Mouse (Mus musculus) CD4-positive, CD25-positive, alpha-beta regulatory T cell, adult 4 months (primary cell): ENCODE measurements around the gene Tcl1b1. TPM values are rescaled to one million over a fixed set of nuclear protein-coding genes. Genes with fewer than 3 reads are reported as not detected.
"Not testable (repeated sequence)": the region's sequence is repeated elsewhere in the genome, so short reads cannot be mapped to it uniquely, and the experiment has no call there.

ENCODE experiments used
- ATAC-seq: one replicate; pipeline ENCODE4 v1.8.0; 2017
- polyA plus RNA-seq, 2 experiments: library from polyadenylated mRNA; unstranded; fragments of 100-300 nt; shearing (Covaris generic); gene quantifications; one replicate each; pipeline ENCODE4 v1.2.1; 2017

Gene Tcl1b1
- not detected for polyA plus RNA-seq

DNA sequence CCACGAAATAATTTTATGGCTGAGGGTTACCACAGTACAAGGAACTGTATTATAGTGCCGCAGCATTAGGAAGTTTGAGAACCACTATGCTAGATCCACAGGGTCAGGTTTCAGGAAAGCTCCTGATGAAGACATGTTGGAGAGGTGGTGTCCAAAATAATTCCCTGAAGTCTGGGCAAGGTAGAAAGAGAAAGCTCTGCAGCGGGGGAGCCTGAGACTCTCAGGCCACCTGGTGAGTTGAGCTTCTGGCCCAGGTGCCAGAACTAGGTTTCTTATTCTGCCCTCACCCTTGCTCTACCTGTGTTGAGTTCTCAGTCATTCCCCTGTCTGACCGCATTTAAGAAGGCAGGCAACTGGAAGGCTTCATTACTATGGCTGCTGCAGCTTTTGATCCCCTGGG lies at the start of gene Tcl1b1:
Tcl1b1 (plus strand) TSS at position 301 of the 400 bp plus-strand sequence.
- no peak for ATAC-seq

DNA sequence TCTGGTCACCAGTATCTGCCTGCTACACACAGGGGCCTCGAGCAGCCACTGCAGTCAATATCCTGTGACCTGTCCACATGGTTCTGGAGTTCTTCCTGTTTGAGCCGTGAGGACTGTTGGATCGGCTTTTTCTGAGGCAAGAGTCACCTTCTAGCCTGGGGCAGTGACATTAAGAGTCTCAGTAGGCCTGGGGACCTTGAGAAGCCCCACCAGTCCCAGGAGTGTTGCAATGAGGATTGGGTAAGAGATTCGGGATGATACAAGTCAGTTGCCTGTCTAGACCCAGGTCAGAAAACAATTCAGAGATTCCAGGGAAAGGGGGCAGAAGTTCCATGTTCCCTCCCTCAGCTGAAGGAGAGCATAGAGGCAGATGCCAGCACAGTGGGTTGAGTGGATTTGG lies 49.7 kb upstream of the Tcl1b1 start:
- no peak for ATAC-seq

DNA sequence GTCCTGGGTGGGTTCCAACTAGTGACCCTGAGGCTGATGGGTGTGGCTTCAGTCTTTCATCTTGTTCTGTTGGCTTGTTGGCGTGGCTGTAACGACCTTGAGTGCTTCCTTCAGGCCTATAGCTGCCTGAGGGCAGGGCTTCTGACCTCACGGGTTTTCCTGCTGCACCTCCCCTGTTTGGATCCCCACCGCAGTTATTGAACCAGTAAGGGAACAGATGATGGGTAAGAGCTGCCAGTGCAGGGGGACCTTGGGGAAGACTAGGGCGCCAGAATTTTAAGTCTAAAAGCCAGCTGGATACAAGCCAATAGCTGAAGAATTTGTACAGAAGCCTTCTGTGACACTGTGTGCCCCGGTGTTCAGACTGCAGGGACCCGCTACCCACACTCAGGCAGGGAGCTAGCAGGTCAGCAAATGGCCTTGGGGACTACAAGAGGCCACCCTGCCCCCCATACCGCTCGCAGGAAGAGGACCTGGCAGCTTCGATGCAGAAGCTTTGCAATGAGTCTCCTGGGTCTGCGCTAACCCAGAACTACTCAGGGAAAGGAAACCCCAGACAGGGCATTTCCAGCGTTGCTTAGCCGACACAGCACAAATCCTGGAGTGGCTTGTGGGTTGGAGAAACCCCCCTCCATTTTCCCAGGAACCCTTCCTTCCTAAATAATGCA lies 47.0 kb upstream of the Tcl1b1 start:
- no peak for ATAC-seq

DNA sequence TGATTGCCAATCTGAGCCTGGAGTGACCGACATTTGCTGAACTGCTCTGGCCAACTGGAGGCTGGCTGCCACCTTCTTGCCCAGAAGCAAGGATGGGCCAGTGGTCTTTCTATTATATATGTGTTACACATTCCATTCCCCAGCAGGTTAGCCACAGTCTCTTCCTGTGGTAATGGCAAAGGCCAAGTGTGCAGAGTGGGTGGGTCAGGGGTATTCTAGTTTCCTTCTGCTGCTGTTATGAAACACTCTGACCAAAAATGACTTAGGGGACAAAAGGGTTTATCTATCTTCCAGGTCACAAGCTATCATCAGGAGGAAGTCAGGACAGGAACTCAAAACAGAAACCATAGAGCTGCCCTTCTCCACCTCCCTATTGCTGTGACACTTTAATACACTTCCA lies 42.8 kb upstream of the Tcl1b1 start:
- no peak for ATAC-seq

DNA sequence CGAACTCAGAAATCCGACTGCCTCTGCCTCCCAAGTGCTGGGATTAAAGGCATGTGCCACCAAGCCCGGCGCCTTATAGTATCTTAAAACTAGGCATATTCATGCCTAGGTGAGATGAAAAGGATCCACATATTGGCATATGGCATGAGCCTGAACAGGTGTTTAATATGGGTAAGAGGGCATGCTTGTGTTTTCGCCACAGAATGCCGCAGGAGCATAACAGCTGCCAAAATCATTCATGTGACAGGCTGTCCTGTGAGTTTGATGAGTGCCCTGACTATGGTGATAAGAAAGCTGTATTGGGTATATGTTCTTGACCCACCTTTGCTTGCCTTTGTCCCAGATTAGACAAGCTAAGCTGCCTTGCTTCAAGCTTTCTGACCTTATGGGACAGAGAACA lies 34.1 kb upstream of the Tcl1b1 start:
- no peak for ATAC-seq

DNA sequence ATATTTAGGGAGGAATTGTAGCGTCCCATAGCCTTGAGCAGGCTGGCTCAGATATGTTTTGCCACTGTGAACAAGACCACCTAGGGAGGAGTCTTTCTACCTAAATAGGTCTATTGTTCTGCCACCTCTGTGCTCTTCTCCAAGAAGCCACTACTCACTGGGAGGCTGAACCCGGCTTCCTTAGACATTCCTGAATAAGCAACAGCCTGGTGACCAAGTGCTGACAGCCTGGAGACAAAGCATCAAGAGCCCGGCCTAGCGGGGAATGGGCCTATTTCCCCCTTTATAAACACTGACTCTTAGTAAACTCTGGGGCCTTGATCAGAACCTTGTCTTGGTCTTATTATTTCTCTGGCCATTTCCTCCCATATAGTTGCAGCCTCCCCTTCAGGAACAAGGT lies 33.0 kb upstream of the Tcl1b1 start:
- ATAC-seq, result no peak

DNA sequence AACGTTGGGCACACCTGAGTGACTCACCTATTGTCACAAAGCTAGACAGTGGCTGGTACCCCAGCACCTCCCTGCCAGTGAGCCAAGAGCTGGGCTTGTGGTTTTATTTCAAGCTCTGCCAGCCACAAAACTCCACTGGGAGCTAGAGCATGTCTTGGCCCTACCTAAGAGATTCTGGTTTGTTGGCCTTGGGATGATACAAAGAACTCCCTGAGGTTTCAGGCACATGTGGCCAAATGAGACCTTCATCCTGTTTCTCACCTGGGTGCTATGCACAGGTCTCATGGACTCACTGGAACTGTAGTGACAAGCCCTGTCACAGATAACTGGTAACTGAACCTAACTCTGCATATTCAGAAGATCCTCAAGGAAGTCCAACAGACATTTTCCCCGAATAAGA lies 31.9 kb upstream of the Tcl1b1 start:
- ATAC-seq, result no peak

DNA sequence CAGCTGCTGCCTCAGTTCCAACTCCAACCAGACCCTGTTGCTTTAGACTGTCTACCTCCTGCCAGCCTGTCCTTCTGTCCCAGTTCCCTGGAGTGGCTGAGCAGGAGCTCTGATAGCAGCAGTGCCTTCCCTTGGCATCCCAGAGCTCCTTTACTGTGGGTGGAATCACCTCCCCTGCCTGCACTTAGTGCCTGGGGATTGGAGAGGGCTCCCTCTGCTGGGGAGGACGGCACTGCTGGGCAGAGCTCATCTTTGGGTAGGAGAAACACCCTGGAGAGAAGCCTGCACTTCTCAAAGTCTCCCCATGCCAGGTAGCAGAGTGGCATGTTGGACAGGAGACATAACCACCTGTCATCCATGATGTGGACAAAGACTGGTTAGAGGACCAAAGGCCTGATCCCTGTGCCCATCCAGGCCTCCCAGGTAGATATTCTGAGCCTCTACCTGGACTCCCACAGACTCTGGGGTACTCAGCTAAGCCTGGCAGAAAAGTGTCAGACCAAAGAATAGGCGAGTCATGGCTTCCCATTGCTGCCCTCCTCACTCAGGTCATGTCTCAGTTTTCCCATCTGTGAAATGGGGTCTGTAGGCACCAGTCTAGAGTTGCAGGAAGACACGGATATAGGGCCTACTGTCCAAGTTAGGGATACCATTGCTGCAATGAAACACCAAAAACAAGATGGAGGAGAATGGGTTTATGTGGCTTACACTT lies 29.8 kb upstream of the Tcl1b1 start:
- not testable (repeated sequence) for ATAC-seq

DNA sequence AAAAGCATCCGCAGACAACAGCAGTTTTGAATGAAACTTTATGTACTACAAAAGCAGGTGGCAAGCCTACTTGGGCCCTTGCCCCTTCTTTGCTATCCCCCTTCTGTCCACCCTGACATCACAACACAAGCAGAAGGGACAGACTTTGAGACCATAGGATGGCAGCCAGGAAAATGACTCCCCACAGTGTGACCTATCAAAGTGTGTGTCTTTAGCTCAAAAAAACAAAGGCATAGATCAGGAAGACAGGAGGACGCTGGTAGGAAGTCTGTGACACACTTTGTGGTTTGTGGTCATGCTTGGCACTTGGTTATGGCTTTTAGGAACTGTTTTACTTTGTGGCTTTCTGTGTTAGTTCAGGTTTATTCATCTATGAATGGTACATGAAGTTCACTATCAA lies 25.3 kb upstream of the Tcl1b1 start:
- ATAC-seq, result not testable (repeated sequence)

DNA sequence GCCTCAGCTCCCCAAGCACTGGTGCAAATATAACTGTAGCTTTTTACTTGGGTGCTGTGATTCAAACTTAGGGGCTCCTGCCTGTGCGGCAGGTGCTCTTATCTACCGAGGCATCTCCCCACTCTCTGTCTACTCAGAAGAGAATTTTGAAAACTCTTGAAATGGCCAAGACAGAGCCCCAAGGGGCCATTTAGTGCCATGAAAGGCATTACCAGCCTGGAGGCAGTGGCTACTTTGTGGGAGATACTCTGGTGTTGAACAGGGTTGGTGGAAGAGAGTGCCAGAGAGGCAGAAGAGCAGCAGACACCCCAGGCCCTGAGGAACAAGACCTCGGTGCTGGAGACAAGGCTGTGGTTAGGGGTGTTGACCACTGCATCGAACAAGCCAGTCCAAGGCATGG lies 24.7 kb upstream of the Tcl1b1 start:
- not testable (repeated sequence) for ATAC-seq

DNA sequence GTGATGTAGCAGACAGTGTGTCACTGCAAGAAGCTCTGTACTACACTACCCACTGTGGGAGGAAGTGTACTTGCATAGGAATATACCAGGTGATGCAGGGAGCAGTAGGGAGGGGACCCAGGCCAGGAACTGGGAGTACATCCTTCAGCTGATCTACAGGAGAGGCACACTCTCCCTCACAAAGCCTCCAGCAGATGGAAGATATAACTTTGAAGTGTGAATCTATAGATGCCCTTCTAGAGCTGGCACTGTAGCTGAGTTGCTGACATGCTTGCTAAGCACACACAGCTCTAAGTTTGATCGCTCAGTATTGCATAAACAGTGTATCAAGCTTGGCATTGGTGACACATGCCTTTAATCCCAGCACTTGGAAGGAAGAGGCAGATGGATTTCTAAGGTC lies 21.8 kb upstream of the Tcl1b1 start:
- not testable (repeated sequence) for ATAC-seq

DNA sequence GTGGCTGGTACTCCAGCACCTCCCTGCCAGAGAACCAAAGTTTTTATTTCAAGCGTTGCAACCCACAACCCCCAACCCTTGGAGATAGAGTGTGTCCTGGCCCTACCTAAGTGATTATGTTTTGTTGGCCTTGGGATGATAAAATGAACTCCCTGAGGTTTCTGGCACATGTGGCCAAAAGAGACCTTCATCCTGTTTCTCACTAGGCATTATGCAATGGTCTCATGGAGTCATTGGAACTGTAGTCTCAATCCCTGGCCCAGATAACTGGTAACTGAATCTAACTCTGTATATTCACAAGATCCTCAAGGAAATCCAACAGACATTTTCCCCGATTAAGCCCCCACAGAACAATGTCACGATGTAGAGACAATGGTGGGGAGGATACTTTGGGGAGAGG lies 16.4 kb upstream of the Tcl1b1 start:
- ATAC-seq, result no peak

DNA sequence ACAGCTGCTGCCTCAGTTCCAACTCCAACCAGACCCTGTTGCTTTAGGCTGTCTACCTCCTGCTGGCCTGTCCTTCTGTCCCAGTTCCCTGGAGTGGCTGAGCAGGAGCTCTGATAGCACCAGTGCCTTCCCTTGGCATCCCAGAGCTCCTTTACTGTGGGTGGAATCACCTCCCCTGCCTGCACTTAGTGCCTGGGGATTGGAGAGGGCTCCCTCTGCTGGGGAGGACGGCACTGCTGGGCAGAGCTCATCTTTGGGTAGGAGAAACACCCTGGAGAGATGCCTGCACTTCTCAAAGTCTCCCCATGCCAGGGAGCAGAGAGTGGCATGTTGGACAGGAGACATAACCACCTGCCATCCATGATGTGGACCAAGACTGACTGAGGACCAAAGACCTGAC lies 14.6 kb upstream of the Tcl1b1 start:
- ATAC-seq, result not testable (repeated sequence)

DNA sequence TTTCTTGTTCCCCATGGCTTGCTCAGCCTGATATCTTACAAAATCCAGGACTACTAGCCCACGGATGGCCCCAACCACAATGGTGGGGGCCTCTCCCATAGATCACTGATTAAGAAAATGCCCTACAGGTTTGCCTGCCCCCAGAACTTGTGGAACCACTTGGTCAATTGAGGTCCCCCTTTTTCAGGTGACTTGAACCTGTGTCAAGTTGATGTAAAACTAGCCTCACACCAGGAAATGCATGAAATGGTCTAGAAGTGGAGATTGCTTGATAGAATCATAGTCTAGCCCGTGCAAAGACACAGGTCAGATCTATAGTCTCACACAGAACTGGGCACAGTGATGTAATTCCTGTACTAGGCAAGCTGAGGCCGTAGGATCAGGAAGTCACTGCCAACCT lies 13.8 kb upstream of the Tcl1b1 start, which contains the start of gene Tcl1b2:
Tcl1b2 (plus strand) TSS at position 301 of the 400 bp plus-strand sequence.
- no peak for ATAC-seq

DNA sequence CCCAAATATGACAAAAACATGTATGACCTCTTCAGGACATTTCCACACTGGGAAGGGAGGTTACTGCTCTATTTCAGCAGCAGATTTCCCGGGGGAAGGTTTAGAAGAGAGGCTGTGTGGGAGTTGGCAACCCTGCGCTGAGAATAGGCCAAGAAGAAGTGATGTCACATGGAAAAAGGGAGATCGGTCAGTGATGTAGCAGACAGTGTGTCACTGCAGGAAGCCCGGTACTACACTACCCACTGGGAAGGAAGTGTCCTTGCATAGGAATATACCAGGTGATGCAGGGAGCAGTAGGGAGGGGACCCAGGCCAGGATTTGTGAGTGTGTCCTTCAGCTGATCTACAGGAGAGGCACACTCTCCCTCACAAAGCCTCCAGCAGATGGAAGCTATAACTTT lies 4.2 kb upstream of the Tcl1b1 start:
- not testable (repeated sequence) for ATAC-seq

DNA sequence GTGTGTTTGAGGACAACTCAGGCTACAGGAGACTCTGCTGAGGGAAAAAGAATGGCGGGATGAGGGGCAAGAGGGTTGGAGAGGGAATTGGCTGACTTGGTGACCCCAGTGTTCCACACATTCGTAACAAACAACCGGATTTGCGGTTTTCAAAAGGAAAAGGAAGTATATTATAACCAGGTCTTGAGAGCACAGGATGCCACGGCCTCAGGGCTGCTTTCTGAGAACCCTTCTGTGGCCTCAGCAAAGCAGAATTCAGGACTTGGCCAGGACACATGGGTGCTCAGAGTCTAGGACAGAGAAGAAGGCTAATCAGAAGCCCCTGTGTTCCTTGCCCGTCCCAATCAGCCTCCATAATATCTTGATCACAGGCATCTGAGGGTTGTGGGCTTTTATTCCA lies 648 bp upstream of the Tcl1b1 start:
- ATAC-seq, result no peak

DNA sequence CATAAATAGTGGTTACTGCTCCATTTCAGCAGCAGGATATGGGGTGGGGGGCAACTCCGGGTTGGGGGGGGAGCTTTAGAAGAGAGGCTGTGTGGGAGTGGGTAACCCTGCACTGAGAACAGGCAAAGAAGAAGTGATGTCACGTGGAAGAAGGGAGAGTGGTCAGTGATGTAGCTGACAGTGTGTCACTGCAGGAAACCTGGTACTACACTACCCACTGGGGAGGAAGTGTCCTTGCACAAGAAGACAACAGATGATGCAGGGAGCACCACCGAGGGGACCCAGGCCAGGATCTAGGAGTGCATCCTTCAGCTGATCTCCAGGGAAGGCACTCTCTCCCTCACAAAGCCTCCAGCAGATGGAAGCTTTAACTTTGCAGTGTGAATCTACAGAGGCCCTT lies 7.2 kb downstream of the Tcl1b1 start:
- no peak for ATAC-seq

DNA sequence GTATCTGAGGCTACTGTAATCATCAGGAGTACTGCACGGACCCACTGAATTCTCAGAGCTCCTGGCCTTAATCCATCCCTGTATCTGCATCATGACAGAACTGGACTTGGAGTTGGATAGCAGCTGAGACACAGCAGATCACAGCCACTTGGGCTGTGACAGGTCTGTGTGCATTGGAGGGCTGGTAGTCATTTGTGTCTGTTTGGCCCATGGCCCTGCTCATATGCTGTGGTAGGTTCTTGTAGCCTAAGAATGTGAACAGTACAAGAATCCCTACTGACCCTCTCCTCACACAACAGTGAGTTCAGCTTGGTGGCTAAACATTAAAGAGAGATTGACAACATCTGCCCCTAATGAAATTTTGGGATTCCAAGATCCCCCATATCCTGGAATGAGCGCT lies 13.9 kb downstream of the Tcl1b1 start:
- ATAC-seq, result no peak

DNA sequence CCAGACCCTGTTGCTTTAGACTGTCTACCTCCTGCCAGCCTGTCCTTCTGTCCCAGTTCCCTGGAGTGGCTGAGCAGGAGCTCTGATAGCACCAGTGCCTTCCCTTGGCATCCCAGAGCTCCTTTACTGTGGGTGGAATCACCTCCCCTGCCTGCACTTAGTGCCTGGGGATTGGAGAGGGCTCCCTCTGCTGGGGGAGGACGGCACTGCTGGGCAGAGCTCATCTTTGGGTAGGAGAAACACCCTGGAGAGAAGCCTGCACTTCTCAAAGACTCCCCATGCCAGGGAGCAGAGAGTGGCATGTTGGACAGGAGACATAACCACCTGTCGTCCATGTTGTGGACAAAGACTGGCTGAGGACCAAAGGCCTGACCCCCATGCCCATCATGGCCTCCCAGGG lies 14.8 kb downstream of the Tcl1b1 start:
- not testable (repeated sequence) for ATAC-seq

DNA sequence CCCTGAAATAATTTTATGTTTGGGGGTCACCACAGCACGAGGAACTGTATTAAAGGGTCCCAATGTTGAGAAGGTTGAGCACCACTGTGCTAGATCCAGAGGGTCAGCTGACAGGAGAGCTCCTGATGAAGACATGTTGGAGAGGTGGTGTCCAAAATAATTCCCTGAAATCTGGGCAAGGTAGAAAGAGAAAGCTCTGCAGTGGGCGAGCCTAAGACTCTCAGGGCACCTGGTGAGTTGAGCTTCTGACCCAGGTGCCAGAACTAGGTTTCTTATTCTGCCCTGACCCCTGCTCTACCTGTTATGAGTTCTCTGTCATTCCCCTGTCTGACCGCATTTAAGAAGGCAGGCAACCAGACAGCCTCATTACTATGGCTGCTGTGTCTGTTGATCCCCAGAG lies 16.6 kb downstream of the Tcl1b1 start, which contains the start of gene Tcl1b5:
Tcl1b5 (plus strand) TSS at position 301 of the 400 bp plus-strand sequence.
- ATAC-seq, result not testable (repeated sequence)

DNA sequence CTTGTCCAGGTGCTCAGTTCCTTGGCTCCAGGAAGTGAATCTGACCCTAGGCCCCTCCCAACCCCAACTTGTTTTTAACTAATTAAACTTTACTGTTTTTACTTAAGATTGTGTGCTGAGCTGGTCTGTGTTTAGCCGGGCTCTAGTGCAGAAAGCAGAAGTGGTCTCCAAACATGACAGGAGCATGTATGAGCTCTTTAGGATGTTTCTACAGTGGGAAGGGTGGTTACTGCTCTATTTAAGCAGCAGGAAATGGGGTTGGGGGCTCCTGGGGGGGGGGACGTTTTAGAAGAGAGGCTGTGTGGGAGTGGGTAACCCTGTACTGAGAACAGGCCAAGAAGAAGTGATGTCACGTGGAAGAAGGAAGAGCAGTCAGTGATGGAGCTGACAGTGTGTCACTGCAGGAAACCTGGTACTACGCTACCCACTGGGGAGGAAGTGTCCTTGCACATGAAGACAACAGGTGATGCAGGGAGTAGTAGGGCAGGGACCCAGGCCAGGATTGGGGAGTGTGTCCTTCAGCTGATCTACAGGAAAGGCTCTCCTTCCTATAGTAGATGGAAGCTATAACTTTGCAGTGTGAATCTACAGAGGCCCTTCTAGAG lies 21.7 kb downstream of the Tcl1b1 start:
- not testable (repeated sequence) for ATAC-seq

DNA sequence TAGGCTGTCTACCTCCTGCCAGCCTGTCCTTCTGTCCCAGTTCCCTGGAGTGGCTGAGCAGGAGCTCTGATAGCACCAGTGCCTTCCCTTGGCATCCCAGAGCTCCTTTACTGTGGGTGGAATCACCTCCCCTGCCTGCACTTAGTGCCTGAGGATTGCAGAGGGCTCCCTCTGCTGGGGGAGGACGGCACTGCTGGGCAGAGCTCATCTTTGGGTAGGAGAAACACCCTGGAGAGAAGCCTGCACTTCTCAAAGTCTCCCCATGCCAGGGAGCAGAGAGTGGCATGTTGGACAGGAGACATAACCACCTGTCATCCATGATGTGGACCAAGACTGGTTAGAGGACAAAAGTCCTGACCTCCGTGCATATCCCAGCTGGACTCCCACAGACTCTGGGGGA lies 29.5 kb downstream of the Tcl1b1 start:
- not testable (repeated sequence) for ATAC-seq

DNA sequence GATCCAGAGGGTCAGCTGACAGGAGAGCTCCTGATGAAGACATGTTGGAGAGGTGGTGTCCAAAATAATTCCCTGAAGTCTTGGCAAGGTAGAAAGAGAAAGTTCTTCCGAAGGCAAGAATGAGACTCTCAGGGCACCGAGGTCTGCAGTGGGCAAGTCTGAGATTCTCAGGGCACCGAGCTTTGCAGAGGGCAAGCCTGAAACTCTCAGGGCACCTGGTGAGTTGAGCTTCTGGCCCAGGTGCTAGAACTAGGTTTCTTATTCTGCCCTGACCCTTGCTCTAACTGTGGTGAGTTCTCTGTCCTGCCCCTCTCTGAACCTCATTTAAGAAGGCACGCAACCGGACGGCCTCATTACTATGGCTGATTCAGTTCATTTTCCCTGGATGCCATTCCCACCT lies 31.3 kb downstream of the Tcl1b1 start, which contains the start of gene Tcl1b3:
Tcl1b3 (plus strand) TSS at position 301 of the 400 bp plus-strand sequence.
- ATAC-seq, result not testable (repeated sequence)
